Mouse (Mus musculus): ENCODE results near the gene Grk3. TPM values are rescaled to one million over a fixed set of nuclear protein-coding genes. Genes with fewer than 3 reads are reported as not detected.

Grk3 gene
- total RNA-seq (2023) = 17.9 and 34.2 TPM in 2 replicates

GRCm38 (mm10) chr5:113015236-113016061 is at the start of gene Grk3:
Grk3 (minus strand) TSS chr5:113015791.

GRCm38 (mm10) chr5:112895674-112896654 is 119.6 kb downstream of the Grk3 start, which contains the start of gene Myo18b:
Myo18b (minus strand) TSS chr5:112896362.

Other genes starting within 250 kb of the Grk3 start
- gene Myo18b, start 119.4 kb downstream of the Grk3 start, total RNA-seq (2023) = 0.91 and 1.5 TPM in 2 replicates
- not detected in 2 replicates for gene Crybb2, start 54.3 kb upstream of the Grk3 start, total RNA-seq (2023)
- gene Crybb3, start 65.8 kb upstream of the Grk3 start, total RNA-seq (2023) = not detected in 2 replicates
- gene 2900026A02Rik, start 205.4 kb upstream of the Grk3 start, total RNA-seq (2023) = 0.16 and 0.50 TPM in 2 replicates
- not detected in 2 replicates for gene Tmem211, start 211.1 kb upstream of the Grk3 start, total RNA-seq (2023)

Measured in neutrophil, adult 65 days (primary cell).